Mouse (Mus musculus) left cerebral cortex, postnatal 4 days (tissue): ENCODE data around the gene Kazn. TPM values are rescaled to one million over a fixed set of nuclear protein-coding genes. Genes with fewer than 3 reads are reported as not detected.

Experiments used
- DNase-seq: peaks from one replicate; pipeline ENCODE4 v3.0.0-alpha.2; 2022
- intact Hi-C: fragments of 180-260 bp; cut with DNase I; formaldehyde crosslinking; loops from one replicate; pipeline ENCODE4 v1.15.1; 2025
- total RNA-seq, 2 experiments: library from RNA; stranded (reverse); gene quantifications; 2 replicates each; pipeline ENCODE4 v1.2.3; 2021

Kazn gene
- total RNA-seq, 2 experiments from 2014 or later = 68.9 to 70.4 TPM

DNA sequence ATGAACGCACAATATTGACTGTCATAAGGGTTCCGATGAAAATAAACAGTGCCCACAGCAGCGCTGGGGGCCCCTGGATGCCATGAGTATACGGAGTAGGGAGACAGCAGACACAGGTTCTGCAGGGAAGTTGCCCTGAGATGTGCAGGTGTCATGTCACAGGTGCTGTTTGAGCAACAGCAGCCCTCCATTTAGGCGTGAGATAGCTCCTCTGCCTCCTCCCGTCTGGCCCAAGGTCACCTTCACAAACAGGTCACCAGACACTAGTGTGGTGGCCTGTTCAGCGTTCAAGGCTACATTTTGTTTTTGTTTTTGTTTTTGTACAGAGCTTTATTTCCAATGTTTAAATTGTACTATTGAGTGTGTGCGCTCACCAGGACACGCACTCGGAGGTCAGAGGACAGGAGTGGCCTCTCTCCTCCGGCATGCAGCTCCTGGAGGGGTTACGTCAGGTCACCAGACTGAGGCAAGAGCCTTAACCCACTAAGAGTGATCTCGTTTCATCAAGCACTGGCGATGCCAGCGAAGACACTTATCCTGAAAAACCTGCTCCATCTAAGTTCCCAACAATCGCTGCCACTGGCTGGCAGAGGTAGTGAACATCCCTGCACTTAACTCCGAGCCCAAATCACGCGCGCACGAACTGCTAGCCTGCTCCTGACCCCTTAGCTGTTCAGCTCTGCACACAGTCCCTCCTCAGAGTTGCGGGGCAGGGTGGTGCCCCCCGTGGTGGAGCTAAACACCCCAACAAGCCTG, 177.5 kb downstream of the Kazn start:
- intact Hi-C loops = no loop called here
- DNase-seq = no peak

- peak; percentile 96 for DNase-seq
These were observed 178.5 kb downstream of the Kazn start for GRCm38 (mm10) chr4:142060455-142061378.

DNA sequence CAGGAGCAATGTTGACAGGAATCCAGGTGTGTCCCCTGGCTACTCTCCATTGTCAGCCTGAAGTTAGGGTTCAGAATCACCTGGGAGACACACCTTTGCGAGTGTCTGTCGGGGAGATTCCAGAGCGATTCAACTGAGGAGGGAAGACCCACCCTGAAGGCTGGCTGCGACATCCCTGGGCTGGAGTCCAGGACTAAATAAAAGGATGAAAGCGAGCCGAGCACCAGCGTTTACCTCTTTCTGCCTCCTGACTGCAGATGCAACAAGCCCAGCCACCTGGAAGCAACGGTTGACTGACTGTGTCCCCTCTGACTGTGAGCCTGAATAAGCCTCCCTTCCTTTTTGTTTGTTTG, 179.4 kb downstream of the Kazn start:
- no peak for DNase-seq
- intact Hi-C loops = no loop called here

More at GRCm38 (mm10) chr4:142060455-142061378, 178.5 kb downstream of the Kazn start:
- intact Hi-C loops = no loop called here

DNA sequence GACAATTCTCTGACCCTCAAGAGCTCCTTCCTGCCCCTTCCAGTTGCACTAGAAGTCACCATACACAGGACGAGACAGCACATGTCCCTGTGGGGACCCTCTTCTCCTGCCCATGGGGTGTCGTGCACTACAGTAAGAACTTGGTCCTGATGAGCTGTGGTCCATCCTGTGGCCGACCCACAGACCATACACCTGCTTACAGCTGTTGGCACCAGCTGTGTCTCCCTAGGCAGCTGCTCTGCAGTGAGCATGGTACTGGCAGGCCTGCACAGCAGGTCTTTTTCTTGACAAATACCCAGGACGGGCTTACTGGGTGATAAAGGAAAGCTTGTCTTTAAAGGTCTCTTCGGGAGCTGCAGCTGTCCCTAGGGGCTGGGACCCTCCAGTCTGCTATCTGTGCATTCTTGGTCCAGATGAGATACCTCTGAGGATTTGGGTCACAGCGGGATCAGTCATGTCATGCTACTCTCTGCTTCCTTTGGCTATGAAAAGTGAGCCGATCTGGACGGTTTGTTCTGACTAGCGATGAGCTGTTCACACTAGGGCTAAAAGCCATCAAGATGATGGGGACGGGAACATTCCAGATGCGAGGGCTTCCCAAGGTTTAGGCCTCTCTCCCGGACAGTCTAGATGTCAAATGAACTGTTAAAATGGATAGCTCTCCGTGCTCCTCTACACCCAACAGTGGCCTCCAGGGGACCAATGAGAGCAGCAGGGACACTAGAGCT, 179.9 kb downstream of the Kazn start:
- intact Hi-C loops = no loop called here
- DNase-seq = no peak

GRCm38 (mm10) chr4:142057529-142058216, 181.5 kb downstream of the Kazn start:
- intact Hi-C loops = no loop called here
- DNase-seq = peak; percentile 63

- DNase-seq = peak; percentile 81
- intact Hi-C loops = no loop called here
These were observed 183.6 kb downstream of the Kazn start for GRCm38 (mm10) chr4:142055600-142055999.

GRCm38 (mm10) chr4:142054580-142054979, 184.6 kb downstream of the Kazn start:
- no peak for DNase-seq
- intact Hi-C loops = no loop called here

GRCm38 (mm10) chr4:142053661-142054448, 185.3 kb downstream of the Kazn start:
- intact Hi-C loops = no loop called here
- no peak for DNase-seq

DNA sequence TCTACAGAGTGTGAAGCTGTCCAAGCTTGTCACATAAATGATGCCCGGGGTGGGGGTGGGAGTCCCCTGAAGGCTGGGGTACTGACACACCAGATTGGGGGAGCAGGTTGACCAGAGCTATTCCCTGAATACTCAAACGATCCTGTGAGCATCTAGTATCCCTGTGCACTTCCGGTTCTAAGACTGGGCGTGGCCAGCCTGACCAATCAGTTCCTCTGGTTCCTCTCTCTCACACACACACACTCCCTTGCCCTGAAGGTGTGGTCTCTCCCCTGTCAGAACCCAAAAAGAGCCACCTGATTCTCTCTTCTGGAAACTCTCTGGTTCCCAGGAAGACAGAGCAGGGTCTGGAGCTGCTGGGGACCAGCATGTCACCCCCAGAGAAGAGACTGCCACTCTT, 185.9 kb downstream of the Kazn start:
- intact Hi-C loops = no loop called here
- DNase-seq = no peak

DNA sequence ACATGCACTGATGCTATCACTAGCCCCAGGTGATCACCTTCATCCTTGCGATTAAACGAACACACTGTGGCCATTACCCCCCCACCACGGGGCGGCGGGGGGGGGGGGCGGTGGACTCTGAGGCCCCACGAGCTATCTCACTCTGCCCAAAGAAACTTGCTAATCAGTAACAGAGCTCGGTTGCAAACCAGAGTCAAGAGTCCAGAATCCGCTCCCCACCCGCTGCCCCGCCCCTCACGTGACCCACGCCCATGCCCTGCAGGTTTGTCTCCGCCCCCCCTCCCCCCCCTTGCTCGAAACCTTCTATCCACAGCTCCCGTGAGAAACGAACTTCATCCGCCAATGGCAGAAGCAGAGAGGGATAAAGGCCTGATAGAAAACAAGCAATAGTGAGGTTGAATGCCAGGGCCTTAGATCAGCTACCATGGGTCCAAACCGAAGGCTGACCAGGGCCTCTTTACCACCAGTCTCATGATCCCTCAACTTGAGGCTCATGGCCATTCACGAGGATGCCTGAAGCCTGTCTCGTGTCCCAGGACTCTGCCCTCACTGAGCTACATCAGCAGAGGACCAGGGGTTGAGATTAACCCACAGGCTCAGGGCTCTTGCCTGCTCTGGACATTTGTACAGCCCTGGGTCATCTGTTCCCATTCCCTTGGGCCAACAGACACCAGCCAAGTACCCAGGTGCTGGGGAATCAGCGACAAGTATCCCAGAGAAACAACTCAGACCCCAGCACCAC, 186.6 kb downstream of the Kazn start:
- intact Hi-C loops = no loop called here

More for the DNA sequence above, 186.6 kb downstream of the Kazn start:
- no peak for DNase-seq

Other genes with a start within 250 kb of the Kazn start
- 1 to 10 TPM in 1 of 2 experiments, under 1 TPM in 1; 0.90 to 1.1 TPM for gene Fhad1, start 224.3 kb downstream of the Kazn start, total RNA-seq
- 1 to 10 TPM; 5.2 to 5.5 TPM for gene Tmem51, start 155.1 kb downstream of the Kazn start, total RNA-seq